9 mouse cellular contexts compared by ENCODE assay signal in genomic region chr10:127324495-127324894, GRCm38 (mm10). TPM values are rescaled to one million over a fixed set of nuclear protein-coding genes. Genes with fewer than 3 reads are reported as not detected.
A peak's percentile ranks its signal among the peaks of the same experiment; 100 is the strongest.
DNase-seq lines count a peak whose midpoint lies in the region; ATAC-seq and TF ChIP-seq lines count a peak whose summit lies in the region.
"Had no signal": no experiment of that assay in that cellular context is flagged by ENCODE, and none has a peak within 500 bp of the region (broad histone marks: within the 10 kb centered on the region; RNA-seq: fewer than 3 reads in every experiment).

No protein-coding gene starts in this region.

- no peak overlapping the region for H3K27ac ChIP-seq in forebrain, embryonic 10.5 days
- H3K27ac ChIP-seq in forebrain, embryonic 15.5 days (replicated peaks) = no peak overlapping the region
- H3K27ac ChIP-seq in CH12.LX (ENCODE audit: insufficient read depth, low read depth) = no peak overlapping the region
- no peak overlapping the region for H3K27ac ChIP-seq in embryonic facial prominence, embryonic 11.5 days (replicated peaks; ENCODE audit: low read depth, low read length)
- H3K27ac ChIP-seq: midbrain, embryonic 12.5 days had no signal

- no peak for TF ChIP-seq EP300 in CH12.LX (IDR thresholded peaks at IDR 0.05; ENCODE audit: low read length)

- TF ChIP-seq RAD21 in CH12.LX (IDR thresholded peaks at IDR 0.05; ENCODE audit: low read depth, low read length) = peak; percentile 37

- TF ChIP-seq CTCF in CH12.LX (conservative IDR thresholded peaks at IDR 0.05 in 1 of 2, IDR thresholded peaks at IDR 0.05 in 1 of 2; ENCODE audit: low read depth in 2 of 2, low read length in 2 of 2) = peak; percentile 44 to 72; a peak in 3 of 4 replicates

- WGBS in forebrain, embryonic 10.5 days = 10% methylated on average over 7 of the region's 7 CpGs
- 11% methylated on average over 7 of the region's 7 CpGs for WGBS in forebrain, embryonic 15.5 days
- 14% methylated on average over 7 of the region's 7 CpGs for WGBS in embryonic facial prominence, embryonic 11.5 days

- dilution Hi-C loops in CH12.LX (cut with MboI; ENCODE audit: extremely low pct_ligation_motif_present, extremely low pct_unique_long_range_greater_than_20kb, low sequenced_read_pairs) = no loop called here

- H3K9me3 ChIP-seq in forebrain, embryonic 10.5 days = 0 out of 2 replicates have a peak, but pooled peaks cover 5% of the 10 kb centered on the region
- H3K9me3 ChIP-seq in forebrain, embryonic 15.5 days = no peaks in the 10 kb centered on the region
- no peaks in the 10 kb centered on the region for H3K9me3 ChIP-seq in CH12.LX (replicated peaks; ENCODE audit: low read length)
- no peaks in the 10 kb centered on the region for H3K9me3 ChIP-seq in embryonic facial prominence, embryonic 11.5 days (replicated peaks; ENCODE audit: control insufficient read depth, low read length)
- H3K9me3 ChIP-seq: midbrain, embryonic 12.5 days had no signal

- H3K9ac ChIP-seq in forebrain, embryonic 15.5 days (replicated peaks) = no peak overlapping the region
- 0 out of 2 replicates have a peak overlapping the region, but pooled peaks have one; percentile 87 for H3K9ac ChIP-seq in CH12.LX (ENCODE audit: insufficient read depth, low read depth)
- H3K9ac ChIP-seq in embryonic facial prominence, embryonic 11.5 days (replicated peaks; ENCODE audit: low read length) = no peak overlapping the region
- H3K9ac ChIP-seq: midbrain, embryonic 12.5 days had no signal

- no peak overlapping the region for H3K4me2 ChIP-seq in forebrain, embryonic 15.5 days (replicated peaks)
- peak overlapping the region; percentile 97 for H3K4me2 ChIP-seq in CH12.LX (ENCODE audit: insufficient read depth, low read depth, poor library complexity, severe bottlenecking)
- no peak overlapping the region for H3K4me2 ChIP-seq in embryonic facial prominence, embryonic 11.5 days (ENCODE audit: low read depth, low read length)
- H3K4me2 ChIP-seq: midbrain, embryonic 12.5 days had no signal

- H3K4me3 ChIP-seq in forebrain, embryonic 10.5 days = no peak overlapping the region
- H3K4me3 ChIP-seq in forebrain, embryonic 15.5 days = no peak overlapping the region
- H3K4me3 ChIP-seq in CH12.LX (replicated peaks in 1 of 3; ENCODE audit: low read depth in 2 of 3, low read length in 2 of 3, poor library complexity in 1 of 3) = peak overlapping the region; percentile 58 to 81 (median 75)
- H3K4me3 ChIP-seq in embryonic facial prominence, embryonic 11.5 days (ENCODE audit: low read depth, low read length) = no peak overlapping the region
- H3K4me3 ChIP-seq: midbrain, embryonic 12.5 days had no signal

- H3K27me3 ChIP-seq in forebrain, embryonic 10.5 days (ENCODE audit: poor library complexity, severe bottlenecking) = peaks cover 84% of the 10 kb centered on the region
- H3K27me3 ChIP-seq in forebrain, embryonic 15.5 days = peaks cover 57% of the 10 kb centered on the region
- H3K27me3 ChIP-seq in CH12.LX (replicated peaks) = no peaks in the 10 kb centered on the region
- H3K27me3 ChIP-seq in embryonic facial prominence, embryonic 11.5 days (ENCODE audit: control insufficient read depth, insufficient read depth, low read length) = peaks cover 26% of the 10 kb centered on the region

- peak; percentile 53 for DNase-seq in forebrain, embryonic 10.5 days (ENCODE audit: extremely low spot score, low spot score)
- peak; percentile 94 for DNase-seq in CH12.LX (ENCODE audit: extremely low read depth)
- DNase-seq in embryonic facial prominence, embryonic 11.5 days (ENCODE audit: low spot score) = peak; percentile 77
- DNase-seq in kidney, postnatal 25 days = peak; percentile 62 to 66
- no peak for DNase-seq in ovary, postnatal 14 days (ENCODE audit: low spot score)
- DNase-seq in frontal cortex, postnatal 14 days (ENCODE audit: low spot score in 2 of 2) = no peak

- no peak for ATAC-seq in forebrain, embryonic 15.5 days (replicated peaks)
- ATAC-seq in embryonic facial prominence, embryonic 11.5 days (replicated peaks; ENCODE audit: insufficient number of reproducible peaks, low FRiP score, low TSS enrichment, low read depth) = no peak
- peak; percentile 83 for ATAC-seq in megakaryocyte progenitor cell, adult 5-6 weeks (replicated peaks; ENCODE audit: poor library complexity)

- no peak for TF ChIP-seq POLR2A in CH12.LX (IDR thresholded peaks at IDR 0.05; ENCODE audit: low read depth, low read length)

- no peaks in the 10 kb centered on the region for H3K36me3 ChIP-seq in forebrain, embryonic 10.5 days (replicated peaks)
- H3K36me3 ChIP-seq in forebrain, embryonic 15.5 days = no peaks in the 10 kb centered on the region
- H3K36me3 ChIP-seq in CH12.LX (replicated peaks in 1 of 2; ENCODE audit: control insufficient read depth in 1 of 2, insufficient read depth in 1 of 2, low read length in 1 of 2) = peaks cover 29 to 42% of the 10 kb centered on the region in 2 experiments
- no peaks in the 10 kb centered on the region for H3K36me3 ChIP-seq in embryonic facial prominence, embryonic 11.5 days (replicated peaks; ENCODE audit: control insufficient read depth, insufficient read depth, low read depth, low read length)
- H3K36me3 ChIP-seq: midbrain, embryonic 12.5 days had no signal

- no peaks in the 10 kb centered on the region for H3K79me2 ChIP-seq in CH12.LX (replicated peaks; ENCODE audit: control insufficient read depth, extremely low read depth, insufficient read depth, poor library complexity, severe bottlenecking)

- peaks cover 18% of the 10 kb centered on the region for H3K4me1 ChIP-seq in forebrain, embryonic 10.5 days
- H3K4me1 ChIP-seq in forebrain, embryonic 15.5 days = peaks cover 13% of the 10 kb centered on the region
- H3K4me1 ChIP-seq in CH12.LX (ENCODE audit: control insufficient read depth in 1 of 2, insufficient read depth in 2 of 2) = peaks cover 5 to 41% of the 10 kb centered on the region in 2 experiments
- H3K4me1 ChIP-seq in embryonic facial prominence, embryonic 11.5 days (ENCODE audit: control insufficient read depth, insufficient read depth, low read length) = peaks cover 6% of the 10 kb centered on the region

- in situ Hi-C loops in CH12.LX (cut with MboI; ENCODE audit: low pct_ligation_motif_present, low pct_unique_long_range_greater_than_20kb, low sequenced_read_pairs) = no loop called here

TF ChIP-seq in CH12.LX, 34 proteins besides CTCF, POLR2A, EP300 and RAD21 (continues in another document):
- TF ChIP-seq TBP (conservative IDR thresholded peaks at IDR 0.05; ENCODE audit: low read depth, low read length) (no peak), NRF1 (IDR thresholded peaks at IDR 0.05; ENCODE audit: low read depth, low read length) (no peak)

RNA-seq across cellular contexts. Expression of gene Arhgap9, which starts 2.7 kb away (rescaled TPM):
- polyA plus RNA-seq in forebrain, embryonic 10.5 days (2016; fragmentation: Nextera tagmentation; extraction: Ambion mirVana) = 1.5 and 1.7 TPM in 2 replicates
- 0.62 and 1.1 TPM in 2 replicates for polyA plus RNA-seq in forebrain, embryonic 15.5 days (2015; fragmentation: Nextera tagmentation; extraction: Ambion mirVana)
- total RNA-seq in CH12.LX (2012; rRNA removed) = 32.5 and 33.7 TPM in 2 replicates
- 32.4 and 34.0 TPM in 2 replicates for total RNA-seq in CH12.LX (2014; rRNA removed)
- 42.4 and 44.7 TPM in 2 replicates for polyA plus RNA-seq in CH12.LX (2012; ENCODE audit: insufficient read length, low read depth)
- polyA plus RNA-seq in embryonic facial prominence, embryonic 11.5 days (2014; fragmentation: Nextera tagmentation; extraction: Ambion mirVana) = 1.8 and 2.7 TPM in 2 replicates
- total RNA-seq in megakaryocyte progenitor cell, adult 5-6 weeks (2015) = 37.1 and 38.0 TPM in 2 replicates
- 37.3 and 39.5 TPM in 2 replicates for total RNA-seq in megakaryocyte progenitor cell, adult 5-6 weeks (2017)

RNA-seq across cellular contexts. Expression of gene Mars, which starts 12.9 kb away (rescaled TPM):
- 191 and 202 TPM in 2 replicates for polyA plus RNA-seq in forebrain, embryonic 10.5 days (2016; fragmentation: Nextera tagmentation; extraction: Ambion mirVana)
- polyA plus RNA-seq in forebrain, embryonic 15.5 days (2015; fragmentation: Nextera tagmentation; extraction: Ambion mirVana) = 130 and 137 TPM in 2 replicates
- 224 and 234 TPM in 2 replicates for total RNA-seq in CH12.LX (2012; rRNA removed)
- total RNA-seq in CH12.LX (2014; rRNA removed) = 110 and 143 TPM in 2 replicates
- 161 and 177 TPM in 2 replicates for polyA plus RNA-seq in CH12.LX (2012; ENCODE audit: insufficient read length, low read depth)
- 174 and 179 TPM in 2 replicates for polyA plus RNA-seq in embryonic facial prominence, embryonic 11.5 days (2014; fragmentation: Nextera tagmentation; extraction: Ambion mirVana)
- total RNA-seq in megakaryocyte progenitor cell, adult 5-6 weeks (2015) = 88.3 and 93.1 TPM in 2 replicates
- 196 and 210 TPM in 2 replicates for total RNA-seq in megakaryocyte progenitor cell, adult 5-6 weeks (2017)

RNA-seq across cellular contexts. Expression of gene Gli1, which starts 17.3 kb away (rescaled TPM):
- polyA plus RNA-seq in forebrain, embryonic 10.5 days (2016; fragmentation: Nextera tagmentation; extraction: Ambion mirVana) = 7.0 and 7.9 TPM in 2 replicates
- polyA plus RNA-seq in forebrain, embryonic 15.5 days (2015; fragmentation: Nextera tagmentation; extraction: Ambion mirVana) = 1.2 and 1.5 TPM in 2 replicates
- total RNA-seq in CH12.LX (2012; rRNA removed) = 0.13 and 0.42 TPM in 2 replicates
- not detected in 2 replicates for total RNA-seq in CH12.LX (2014; rRNA removed)
- 0.10 and 0.14 TPM in 2 replicates for polyA plus RNA-seq in CH12.LX (2012; ENCODE audit: insufficient read length, low read depth)
- 7.1 and 9.6 TPM in 2 replicates for polyA plus RNA-seq in embryonic facial prominence, embryonic 11.5 days (2014; fragmentation: Nextera tagmentation; extraction: Ambion mirVana)
- total RNA-seq in megakaryocyte progenitor cell, adult 5-6 weeks (2015) = not detected in 2 replicates
- total RNA-seq in megakaryocyte progenitor cell, adult 5-6 weeks (2017) = not detected in 2 replicates

RNA-seq across cellular contexts. Expression of gene Inhbe, which starts 29.7 kb away (rescaled TPM):
- 0.04 TPM in 1 of 2 replicates, not detected in the other for polyA plus RNA-seq in forebrain, embryonic 10.5 days (2016; fragmentation: Nextera tagmentation; extraction: Ambion mirVana)
- polyA plus RNA-seq in forebrain, embryonic 15.5 days (2015; fragmentation: Nextera tagmentation; extraction: Ambion mirVana) = 0.04 TPM in 1 of 2 replicates, not detected in the other
- total RNA-seq in CH12.LX (2012; rRNA removed) (1.3 and 2.6 TPM in 2 replicates), CH12.LX (2014; rRNA removed) (0.85 and 0.89 TPM in 2 replicates)
- polyA plus RNA-seq in CH12.LX (2012; ENCODE audit: insufficient read length, low read depth) = 0.65 and 0.83 TPM in 2 replicates
- polyA plus RNA-seq in embryonic facial prominence, embryonic 11.5 days (2014; fragmentation: Nextera tagmentation; extraction: Ambion mirVana) = not detected in 2 replicates
- total RNA-seq in megakaryocyte progenitor cell, adult 5-6 weeks (2015) = 0.02 TPM in 1 of 2 replicates, not detected in the other
- total RNA-seq in megakaryocyte progenitor cell, adult 5-6 weeks (2017) = not detected in 2 replicates
- polyA plus RNA-seq: midbrain, embryonic 12.5 days had no signal

RNA-seq across cellular contexts. Expression of gene Mbd6, which starts 35.7 kb away (rescaled TPM):
- 9.1 and 11.4 TPM in 2 replicates for polyA plus RNA-seq in forebrain, embryonic 10.5 days (2016; fragmentation: Nextera tagmentation; extraction: Ambion mirVana)
- 17.4 and 17.5 TPM in 2 replicates for polyA plus RNA-seq in forebrain, embryonic 15.5 days (2015; fragmentation: Nextera tagmentation; extraction: Ambion mirVana)
- 2.7 and 3.3 TPM in 2 replicates for total RNA-seq in CH12.LX (2012; rRNA removed)
- total RNA-seq in CH12.LX (2014; rRNA removed) = 0.51 and 0.74 TPM in 2 replicates
- 16.5 and 17.7 TPM in 2 replicates for polyA plus RNA-seq in CH12.LX (2012; ENCODE audit: insufficient read length, low read depth)
- polyA plus RNA-seq in embryonic facial prominence, embryonic 11.5 days (2014; fragmentation: Nextera tagmentation; extraction: Ambion mirVana) = 9.8 and 11.6 TPM in 2 replicates
- total RNA-seq in megakaryocyte progenitor cell, adult 5-6 weeks (2015) = 41.9 and 44.0 TPM in 2 replicates
- total RNA-seq in megakaryocyte progenitor cell, adult 5-6 weeks (2017) = 4.1 and 6.8 TPM in 2 replicates

Comparison
In these comparisons a context has a peak if more than half of its experiments do, and no peak if none do; other contexts are left out.
1. DNase-seq: peak in forebrain, embryonic 10.5 days (single experiment), CH12.LX (single experiment), embryonic facial prominence, embryonic 11.5 days (single experiment) and kidney, postnatal 25 days (2 of 2); none in ovary, postnatal 14 days (single experiment) and frontal cortex, postnatal 14 days (0 of 2).
2. H3K4me3 ChIP-seq: peak in CH12.LX (3 of 3); none in forebrain, embryonic 10.5 days (single experiment), forebrain, embryonic 15.5 days (single experiment) and embryonic facial prominence, embryonic 11.5 days (single experiment).
3. RNA of gene Arhgap9, which starts 2.7 kb away (polyA plus RNA-seq): 42.4 to 44.7 TPM in CH12.LX; 1.8 to 2.7 TPM in embryonic facial prominence, embryonic 11.5 days, 1.5 to 1.7 TPM in forebrain, embryonic 10.5 days and 0.62 to 1.1 TPM in forebrain, embryonic 15.5 days; every median in the first group is over 10 times any median in the second.